Mouse (Mus musculus) urinary bladder, postnatal 10 days (tissue): ENCODE measurements around the gene Olfr1100.

Source experiments
- DNase-seq: peaks from one replicate; pipeline ENCODE4 v3.0.0; 2022; ENCODE audit warnings: low spot score

Gene Olfr1100

GRCm38 (mm10) chr2:86979854-86980253 lies at the start of gene Olfr1100:
Olfr1100 (minus strand) TSS chr2:86979954.
- no peak for DNase-seq

GRCm38 (mm10) chr2:87026980-87027379 lies 47.2 kb upstream of the Olfr1100 start, which contains the start of gene Olfr1104:
Olfr1104 (minus strand) TSS chr2:87027080.
- DNase-seq = no peak

- no peak for DNase-seq
Observed at GRCm38 (mm10) chr2:86998098-86998497, 18.3 kb upstream of the Olfr1100 start, which contains the start of gene Olfr1102. Olfr1102 (plus strand) TSS chr2:86998398.

GRCm38 (mm10) chr2:86991121-86991520 lies 11.4 kb upstream of the Olfr1100 start, which contains the start of gene Olfr1101:
Olfr1101 (minus strand) TSS chr2:86991221.
- DNase-seq = no peak

- no peak for DNase-seq
Observed at GRCm38 (mm10) chr2:86960593-86960992, 19.2 kb downstream of the Olfr1100 start, which contains the start of gene Olfr1099. Olfr1099 (minus strand) TSS chr2:86960693.

- DNase-seq = no peak
Observed at GRCm38 (mm10) chr2:86926557-86926956, 53.2 kb downstream of the Olfr1100 start.
